Mouse (Mus musculus) ES-E14 (cell line): ENCODE results near the gene Dph6.

Experiments
- HCFC1 ChIP-seq: IDR thresholded peaks from 2 replicates; pipeline ENCODE4 v1.6.1; 2012; ENCODE audit warnings: low read length, inconsistent platforms, borderline replicate concordance; ENCODE audit not compliant: insufficient read depth
- ZC3H11A ChIP-seq: IDR thresholded peaks from 2 replicates; pipeline ENCODE4 v1.6.1; 2012; ENCODE audit warnings: low read depth, mild to moderate bottlenecking, inconsistent platforms, low read length, borderline replicate concordance

GRCm38 (mm10) chr2:114673831-114674230 is 19.1 kb upstream of the Dph6 start:
- no peak for TF ChIP-seq ZC3H11A
- TF ChIP-seq HCFC1: no peak
